Mouse (Mus musculus) erythroblast, embryonic 14.5 days (primary cell): ENCODE results near the gene Ncln.

Source experiments
- GATA1 ChIP-seq: IDR thresholded peaks from 2 replicates; pipeline ENCODE4 v1.6.1; 2012; ENCODE audit warnings: low read length, inconsistent platforms, mixed read lengths
- TAL1 ChIP-seq: IDR thresholded peaks from 3 replicates; pipeline ENCODE4 v1.6.1; 2012; ENCODE audit warnings: low read length, inconsistent platforms, mixed read lengths

DNA sequence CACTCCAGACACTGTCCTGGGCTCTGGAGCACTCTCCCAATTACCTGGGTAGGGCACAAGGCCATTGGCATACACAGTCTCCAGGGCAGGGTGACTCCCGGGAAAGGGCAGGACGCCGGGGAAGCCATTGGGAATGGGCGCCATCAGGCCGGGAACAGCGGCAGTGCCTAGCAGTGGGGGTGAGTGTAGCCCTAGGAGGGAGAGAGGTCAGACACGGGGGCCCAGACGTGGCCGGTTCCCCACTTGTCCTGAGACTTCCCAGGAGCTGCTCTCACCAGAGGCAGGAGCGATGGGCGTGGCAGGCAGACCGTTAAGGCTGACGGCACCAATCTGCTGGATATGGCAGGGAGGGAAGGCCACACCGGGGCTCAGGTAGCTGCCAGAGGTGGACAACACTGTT lies 29.3 kb downstream of the Ncln start:
- TF ChIP-seq GATA1: no peak
- no peak for TF ChIP-seq TAL1
